Comparison of ENCODE assay signal across 8 mouse cellular contexts in the genomic region with DNA sequence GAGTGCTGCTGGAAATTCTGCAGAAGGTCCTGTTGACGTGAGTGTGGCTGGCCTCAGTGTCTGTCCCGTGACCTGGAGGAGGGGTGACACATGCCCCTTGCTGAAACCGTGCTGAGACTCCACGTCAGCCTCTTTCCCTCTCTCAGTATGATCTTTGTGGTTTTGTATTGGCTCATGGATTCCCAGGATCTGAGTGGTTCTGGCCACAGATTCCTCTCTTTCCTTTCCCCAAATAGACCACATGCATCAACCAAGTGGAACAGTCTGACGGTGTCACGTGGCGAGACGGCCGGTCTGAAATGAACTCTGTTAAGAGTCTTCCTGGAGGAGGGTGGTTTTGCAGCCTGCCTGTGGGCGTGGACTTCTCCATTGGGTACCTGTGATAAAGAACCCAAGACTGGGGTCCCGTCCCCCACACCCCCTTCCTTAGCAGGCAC. TPM values are rescaled to one million over a fixed set of nuclear protein-coding genes. Genes with fewer than 3 reads are reported as not detected.
DNase-seq lines count a peak whose midpoint lies in the region; ATAC-seq and TF ChIP-seq lines count a peak whose summit lies in the region.

No protein-coding gene starts in this region.

- DNase-seq in neural tube, embryonic 10.5 days (ENCODE audit: extremely low spot score, low spot score) = no peak
- peak; percentile 77 for DNase-seq in gastrocnemius, adult 2 months
- peak; percentile 67 to 75 for DNase-seq in kidney, adult 8-10 months
- DNase-seq in layer of hippocampus, adult 11-12 months (ENCODE audit: low spot score) = no peak
- DNase-seq in urinary bladder, postnatal 4 days (ENCODE audit: low spot score in 2 of 2) = no peak

- no peaks in the 10 kb centered on the region for H3K36me3 ChIP-seq in neural tube, embryonic 15.5 days
- H3K36me3 ChIP-seq in stomach, embryonic 14.5 days (ENCODE audit: control insufficient read depth, insufficient read depth, low read length) = peaks cover 6% of the 10 kb centered on the region; the same call in 1 of the 2 replicates
- no peaks in the 10 kb centered on the region for H3K36me3 ChIP-seq in forebrain, embryonic 16.5 days (ENCODE audit: control insufficient read depth, insufficient read depth)

- H3K27me3 ChIP-seq in neural tube, embryonic 15.5 days (replicated peaks) = no peaks in the 10 kb centered on the region
- no peaks in the 10 kb centered on the region for H3K27me3 ChIP-seq in stomach, embryonic 14.5 days (ENCODE audit: control insufficient read depth, insufficient read depth, low read length)
- no peaks in the 10 kb centered on the region for H3K27me3 ChIP-seq in forebrain, embryonic 16.5 days (replicated peaks; ENCODE audit: control insufficient read depth, insufficient read depth, low read length)

- WGBS in neural tube, embryonic 15.5 days = 80% methylated on average over 11 of the region's 11 CpGs
- WGBS in stomach, embryonic 14.5 days = 63% methylated on average over 11 of the region's 11 CpGs
- WGBS in forebrain, embryonic 16.5 days = 80% methylated on average over 11 of the region's 11 CpGs

- intact Hi-C loops in gastrocnemius, adult 2 months (cut with DNase I) = loop anchor here (5.0 to 10.0 kb wide), 2 partner anchors 38 to 71 kb away; no protein-coding TSS in a partner anchor

- no peak overlapping the region for H3K4me3 ChIP-seq in neural tube, embryonic 15.5 days (replicated peaks)
- peak overlapping the region; percentile 36 for H3K4me3 ChIP-seq in gastrocnemius, adult 2 months
- H3K4me3 ChIP-seq in stomach, embryonic 14.5 days (ENCODE audit: low read depth, low read length) = no peak overlapping the region
- H3K4me3 ChIP-seq in forebrain, embryonic 16.5 days (replicated peaks; ENCODE audit: low read length) = no peak overlapping the region

- no peaks in the 10 kb centered on the region for H3K9me3 ChIP-seq in neural tube, embryonic 15.5 days (replicated peaks)
- no peaks in the 10 kb centered on the region for H3K9me3 ChIP-seq in stomach, embryonic 14.5 days (ENCODE audit: control insufficient read depth, low read depth, low read length)
- H3K9me3 ChIP-seq in forebrain, embryonic 16.5 days (ENCODE audit: control insufficient read depth, low read length) = no peaks in the 10 kb centered on the region

- TF ChIP-seq CTCF in gastrocnemius, adult 2 months (IDR thresholded peaks at IDR 0.05) = no peak

- peaks cover 64% of the 10 kb centered on the region for H3K4me1 ChIP-seq in neural tube, embryonic 15.5 days
- peaks cover 33% of the 10 kb centered on the region for H3K4me1 ChIP-seq in stomach, embryonic 14.5 days (ENCODE audit: control insufficient read depth, insufficient read depth, low read length)
- H3K4me1 ChIP-seq in forebrain, embryonic 16.5 days (replicated peaks; ENCODE audit: control insufficient read depth, insufficient read depth, low read length) = peaks cover 5% of the 10 kb centered on the region

- no peak overlapping the region for H3K9ac ChIP-seq in neural tube, embryonic 15.5 days (replicated peaks)
- no peak overlapping the region for H3K9ac ChIP-seq in stomach, embryonic 14.5 days (replicated peaks; ENCODE audit: low read depth, low read length)
- no peak overlapping the region for H3K9ac ChIP-seq in forebrain, embryonic 16.5 days (replicated peaks; ENCODE audit: low read depth, low read length)

- no peak for ATAC-seq in neural tube, embryonic 15.5 days (ENCODE audit: low FRiP score)
- no peak for ATAC-seq in stomach, embryonic 14.5 days (ENCODE audit: insufficient number of reproducible peaks, insufficient read depth, low FRiP score, low read depth)
- ATAC-seq in forebrain, embryonic 16.5 days = no peak

- H3K27ac ChIP-seq in neural tube, embryonic 15.5 days (replicated peaks) = 0 out of 2 replicates have a peak overlapping the region, but pooled peaks have one; percentile 7
- H3K27ac ChIP-seq in gastrocnemius, adult 2 months = peak overlapping the region; percentile 88
- peak overlapping the region; percentile 15 for H3K27ac ChIP-seq in stomach, embryonic 14.5 days (ENCODE audit: low read length)
- no peak overlapping the region for H3K27ac ChIP-seq in forebrain, embryonic 16.5 days (ENCODE audit: low read length)

- H3K4me2 ChIP-seq in neural tube, embryonic 15.5 days = no peak overlapping the region
- no peak overlapping the region for H3K4me2 ChIP-seq in stomach, embryonic 14.5 days (replicated peaks; ENCODE audit: low read depth, low read length)
- H3K4me2 ChIP-seq in forebrain, embryonic 16.5 days (ENCODE audit: low read length) = no peak overlapping the region

RNA-seq across cellular contexts. Expression of a gene that starts 21.3 kb away (rescaled TPM):
- 323 and 359 TPM in 2 replicates for polyA plus RNA-seq in neural tube, embryonic 15.5 days (2015; fragmentation: Nextera tagmentation; extraction: Ambion mirVana)
- total RNA-seq in gastrocnemius, adult 2 months (2021) = 100 to 1,000 TPM; 444 to 499 TPM
- 280 and 301 TPM in 2 replicates for polyA plus RNA-seq in stomach, embryonic 14.5 days (2014; fragmentation: Nextera tagmentation; extraction: Ambion mirVana)
- polyA plus RNA-seq in forebrain, embryonic 16.5 days (2015; fragmentation: Nextera tagmentation; extraction: Ambion mirVana) = 311 and 321 TPM in 2 replicates

Comparison
In these comparisons a context has a peak if more than half of its experiments do, and no peak if none do; other contexts are left out.
1. DNase-seq: peak in gastrocnemius, adult 2 months (single experiment) and kidney, adult 8-10 months (2 of 2); none in neural tube, embryonic 10.5 days (single experiment), layer of hippocampus, adult 11-12 months (single experiment) and urinary bladder, postnatal 4 days (0 of 2).